Mouse (Mus musculus): ENCODE results near the gene Inpp5f. TPM values are rescaled to one million over a fixed set of nuclear protein-coding genes. Genes with fewer than 3 reads are reported as not detected.
A peak's percentile ranks its signal among the peaks of the same experiment; 100 is the strongest.
"Not testable (repeated sequence)": the region's sequence is repeated elsewhere in the genome, so short reads cannot be mapped to it uniquely, and the experiment has no call there.

Inpp5f gene
- total and polyA plus RNA-seq, 3 experiments, result 7.6 to 44.0 (median 23.8) TPM

DNA sequence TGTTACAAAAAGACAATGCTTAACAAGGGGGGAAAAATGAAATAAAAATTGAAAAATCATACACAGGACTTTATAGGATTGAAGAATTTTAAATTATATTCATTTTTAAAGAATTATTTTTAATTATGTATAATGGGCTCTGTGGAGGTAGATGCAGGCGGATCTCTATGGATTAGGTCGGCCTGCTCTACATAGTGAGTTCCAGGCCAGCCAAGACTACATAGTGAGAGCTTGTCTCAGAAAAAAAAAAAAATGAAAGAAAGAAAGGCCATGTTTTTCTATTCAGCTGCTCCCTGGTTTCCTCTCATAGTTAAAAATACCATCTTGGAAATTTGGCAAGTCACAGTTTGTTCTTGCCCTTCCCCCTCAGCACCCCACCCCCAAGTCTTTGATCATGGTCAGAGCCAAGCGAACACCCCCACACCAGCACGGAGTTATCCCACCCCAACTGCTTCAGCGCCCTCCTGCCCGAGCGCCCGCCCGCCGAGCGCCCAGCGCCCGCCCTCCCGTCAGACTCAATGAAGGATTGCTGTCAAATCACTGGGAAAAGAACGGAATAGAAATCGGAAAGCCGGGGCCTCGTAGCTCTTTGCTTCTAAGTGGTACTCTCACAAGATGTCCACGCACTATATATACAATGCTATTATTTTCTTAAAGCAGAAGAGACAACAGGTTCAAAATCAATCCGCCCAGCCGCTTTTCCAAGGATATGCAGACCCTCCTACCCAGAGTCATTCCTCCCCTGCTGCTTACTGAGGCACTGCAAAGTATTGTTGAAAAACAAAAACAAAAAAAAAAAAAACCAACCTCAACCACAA is 18.8 kb upstream of the Inpp5f start:
- H3K4me3 ChIP-seq (ENCODE audit: low read depth, low read length), result no peak overlapping the region; the same call in 1 of the 2 replicates
- peaks cover 50% of the 10 kb centered on the region for H3K4me1 ChIP-seq (ENCODE audit: insufficient read depth, low read depth, low read length)
- H3K27me3 ChIP-seq (ENCODE audit: insufficient read depth, low read length), result no peaks in the 10 kb centered on the region
- TF ChIP-seq TAL1 (conservative IDR thresholded peaks at IDR 0.05; ENCODE audit: low read depth, low read length) (no peak), GATA2 (IDR thresholded peaks at IDR 0.05; ENCODE audit: borderline replicate concordance, low read depth, low read length) (no peak)
- H3K36me3 ChIP-seq (replicated peaks), result no peaks in the 10 kb centered on the region
- peaks cover 3% of the 10 kb centered on the region; the same call in 1 of the 2 replicates for H3K9me3 ChIP-seq (replicated peaks)
- ATAC-seq (ENCODE audit: extremely low read depth, insufficient number of reproducible peaks, low FRiP score, poor library complexity, severe bottlenecking), result no peak
- DNase-seq (ENCODE audit: low spot score), result no peak

DNA sequence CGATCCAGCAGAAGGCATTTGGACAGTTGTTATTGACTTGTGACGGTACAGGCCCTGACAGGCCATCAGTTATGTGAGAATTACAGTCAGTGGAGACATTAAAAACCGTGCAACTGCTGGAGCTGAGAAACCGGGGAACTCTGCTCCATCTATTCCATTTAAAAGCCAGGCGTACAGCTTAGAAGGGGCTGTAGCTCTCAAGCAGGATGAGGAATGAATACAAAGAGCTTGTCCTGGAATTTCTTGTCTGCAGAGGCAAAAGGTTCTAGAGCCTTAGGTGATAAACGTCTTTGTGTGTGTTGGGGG is 18.2 kb upstream of the Inpp5f start:
- Histone ChIP-seq H3K4me3 (ENCODE audit: low read depth, low read length) (no peak overlapping the region), H3K27me3 (ENCODE audit: insufficient read depth, low read length) (no peaks in the 10 kb centered on the region), H3K9me3 (replicated peaks) (peaks cover 3% of the 10 kb centered on the region; the same call in 1 of the 2 replicates), H3K4me1 (ENCODE audit: insufficient read depth, low read depth, low read length) (peaks cover 44% of the 10 kb centered on the region), H3K36me3 (replicated peaks) (no peaks in the 10 kb centered on the region)
- ATAC-seq (ENCODE audit: extremely low read depth, insufficient number of reproducible peaks, low FRiP score, poor library complexity, severe bottlenecking) (no peak), DNase-seq (ENCODE audit: low spot score) (no peak)
- no peak for TF ChIP-seq GATA2 (IDR thresholded peaks at IDR 0.05; ENCODE audit: borderline replicate concordance, low read depth, low read length)

DNA sequence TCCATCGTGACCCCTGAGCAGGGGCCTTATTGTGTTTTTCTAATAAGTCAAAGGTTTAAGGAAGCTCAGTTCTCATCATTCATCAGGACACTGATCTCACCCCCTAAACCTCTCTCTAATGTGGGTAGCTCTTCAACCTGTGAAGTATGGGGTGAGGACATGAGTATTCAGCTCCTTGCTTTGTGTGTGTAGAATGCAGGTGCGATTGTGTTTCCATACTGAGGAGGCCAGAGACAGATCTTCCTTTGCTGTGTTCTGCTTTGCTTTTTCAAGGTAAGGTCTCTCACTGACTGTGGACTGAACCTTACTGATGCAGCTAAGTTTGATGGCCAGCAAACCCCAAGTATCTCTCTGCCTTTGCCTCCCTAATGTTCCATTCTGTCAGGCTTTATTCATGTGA is 14.9 kb upstream of the Inpp5f start:
- Histone ChIP-seq H3K9me3 (replicated peaks) (peaks cover 3% of the 10 kb centered on the region; the same call in 1 of the 2 replicates), H3K27me3 (ENCODE audit: insufficient read depth, low read length) (no peaks in the 10 kb centered on the region), H3K4me3 (ENCODE audit: low read depth, low read length) (no peak overlapping the region), H3K36me3 (replicated peaks) (no peaks in the 10 kb centered on the region), H3K4me1 (ENCODE audit: insufficient read depth, low read depth, low read length) (peaks cover 25% of the 10 kb centered on the region)
- no peak for DNase-seq (ENCODE audit: low spot score)
- TF ChIP-seq TAL1 (conservative IDR thresholded peaks at IDR 0.05; ENCODE audit: low read depth, low read length), result no peak
- TF ChIP-seq CTCF (IDR thresholded peaks at IDR 0.05; ENCODE audit: low read depth, low read length), result no peak
- no peak for TF ChIP-seq POLR2AphosphoS5 (IDR thresholded peaks at IDR 0.05; ENCODE audit: insufficient replicate concordance, low read depth, low read length)
- no peak for TF ChIP-seq GATA1 (IDR thresholded peaks at IDR 0.05; ENCODE audit: borderline replicate concordance, low read length)
- no peak for TF ChIP-seq GATA2 (IDR thresholded peaks at IDR 0.05; ENCODE audit: borderline replicate concordance, low read depth, low read length)
- ATAC-seq (ENCODE audit: extremely low read depth, insufficient number of reproducible peaks, low FRiP score, poor library complexity, severe bottlenecking), result no peak

DNA sequence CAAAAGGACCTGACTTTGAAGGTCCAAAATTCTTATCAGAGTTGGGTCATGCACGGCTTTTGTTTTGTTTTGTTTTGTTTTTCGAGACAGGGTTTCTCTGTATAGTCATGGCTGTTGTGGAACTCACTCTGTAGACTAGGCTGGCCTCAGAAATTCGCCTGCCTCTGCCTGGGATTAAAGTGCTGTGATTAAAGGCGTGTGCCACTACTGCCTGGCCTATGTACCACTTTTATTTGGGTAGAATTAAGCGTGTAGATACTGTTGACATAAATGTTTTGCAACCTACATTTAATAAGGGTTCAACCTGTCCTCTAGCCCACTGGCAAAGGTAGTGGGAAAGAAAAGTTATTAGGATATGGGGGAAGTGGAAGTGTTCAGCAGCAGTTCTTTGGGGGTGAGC is 12.1 kb upstream of the Inpp5f start:
- no peak for DNase-seq (ENCODE audit: low spot score)

DNA sequence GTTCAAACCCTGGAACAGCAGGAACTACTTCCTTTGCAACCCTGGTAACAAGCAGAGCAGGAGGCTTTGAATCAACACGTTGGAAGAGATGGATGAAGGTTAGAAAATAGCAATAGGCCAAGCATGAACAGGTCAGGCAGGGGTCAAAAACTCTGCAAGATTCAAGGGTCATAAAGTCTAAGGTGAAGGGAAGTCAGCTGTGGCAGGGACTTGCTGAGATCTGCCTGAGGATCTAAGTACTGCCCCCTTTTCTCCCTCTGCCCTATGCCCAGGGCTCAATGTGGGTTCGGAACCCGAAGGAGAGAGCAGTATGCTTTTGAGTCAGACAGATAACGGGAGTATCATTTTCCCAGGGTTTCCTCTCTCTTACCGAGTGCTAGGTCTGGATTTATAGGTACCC is 9.3 kb upstream of the Inpp5f start:
- no peaks in the 10 kb centered on the region for H3K27me3 ChIP-seq (ENCODE audit: insufficient read depth, low read length)
- peaks cover 9% of the 10 kb centered on the region for H3K4me1 ChIP-seq (ENCODE audit: insufficient read depth, low read depth, low read length)
- no peak for TF ChIP-seq CTCF (IDR thresholded peaks at IDR 0.05; ENCODE audit: low read depth, low read length)
- no peak for TF ChIP-seq POLR2AphosphoS5 (IDR thresholded peaks at IDR 0.05; ENCODE audit: insufficient replicate concordance, low read depth, low read length)
- TF ChIP-seq GATA2 (IDR thresholded peaks at IDR 0.05; ENCODE audit: borderline replicate concordance, low read depth, low read length), result no peak
- TF ChIP-seq TAL1 (conservative IDR thresholded peaks at IDR 0.05; ENCODE audit: low read depth, low read length), result no peak
- no peak for TF ChIP-seq GATA1 (IDR thresholded peaks at IDR 0.05; ENCODE audit: borderline replicate concordance, low read length)
- H3K36me3 ChIP-seq (replicated peaks), result no peaks in the 10 kb centered on the region
- ATAC-seq (ENCODE audit: extremely low read depth, insufficient number of reproducible peaks, low FRiP score, poor library complexity, severe bottlenecking) (no peak), DNase-seq (ENCODE audit: low spot score) (no peak)
- no peak overlapping the region for H3K4me3 ChIP-seq (ENCODE audit: low read depth, low read length)
- no peaks in the 10 kb centered on the region for H3K9me3 ChIP-seq (replicated peaks)

More for the DNA sequence above, 12.1 kb upstream of the Inpp5f start:
- no peaks in the 10 kb centered on the region for H3K36me3 ChIP-seq (replicated peaks)
- TF ChIP-seq GATA2 (IDR thresholded peaks at IDR 0.05; ENCODE audit: borderline replicate concordance, low read depth, low read length) (no peak), GATA1 (IDR thresholded peaks at IDR 0.05; ENCODE audit: borderline replicate concordance, low read length) (no peak), POLR2AphosphoS5 (IDR thresholded peaks at IDR 0.05; ENCODE audit: insufficient replicate concordance, low read depth, low read length) (no peak), CTCF (IDR thresholded peaks at IDR 0.05; ENCODE audit: low read depth, low read length) (no peak), TAL1 (conservative IDR thresholded peaks at IDR 0.05; ENCODE audit: low read depth, low read length) (no peak)
- peaks cover 9% of the 10 kb centered on the region for H3K4me1 ChIP-seq (ENCODE audit: insufficient read depth, low read depth, low read length)
- no peak for ATAC-seq (ENCODE audit: extremely low read depth, insufficient number of reproducible peaks, low FRiP score, poor library complexity, severe bottlenecking)
- no peaks in the 10 kb centered on the region for H3K9me3 ChIP-seq (replicated peaks)
- H3K27me3 ChIP-seq (ENCODE audit: insufficient read depth, low read length), result no peaks in the 10 kb centered on the region
- no peak overlapping the region for H3K4me3 ChIP-seq (ENCODE audit: low read depth, low read length)

DNA sequence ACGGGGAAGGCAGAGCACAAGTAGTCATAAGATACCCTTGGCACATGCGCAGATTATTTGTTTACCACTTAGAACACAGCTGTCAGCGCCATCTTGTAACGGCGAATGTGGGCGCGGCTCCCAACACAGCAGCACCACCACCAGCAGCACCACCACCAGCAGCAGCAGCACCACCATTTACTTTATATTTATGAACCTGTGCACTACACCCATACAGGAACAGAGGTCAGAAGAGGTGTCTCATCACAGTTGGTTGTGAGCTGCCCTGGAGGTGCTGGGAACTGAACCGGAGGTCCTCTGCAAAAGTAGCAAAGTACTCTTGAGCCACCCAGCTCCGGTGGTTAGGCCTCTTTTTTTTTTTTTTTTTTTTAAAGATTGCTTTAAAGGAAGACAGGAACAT is 1.2 kb upstream of the Inpp5f start:
- ATAC-seq (ENCODE audit: extremely low read depth, insufficient number of reproducible peaks, low FRiP score, poor library complexity, severe bottlenecking); H3K4me3 ChIP-seq (ENCODE audit: low read depth, low read length); H3K9me3 ChIP-seq (replicated peaks); H3K27me3 ChIP-seq (ENCODE audit: insufficient read depth, low read length); DNase-seq (ENCODE audit: low spot score); H3K36me3 ChIP-seq (replicated peaks): not testable (repeated sequence)
- peaks cover 34% of the 10 kb centered on the region for H3K4me1 ChIP-seq (ENCODE audit: insufficient read depth, low read depth, low read length)

DNA sequence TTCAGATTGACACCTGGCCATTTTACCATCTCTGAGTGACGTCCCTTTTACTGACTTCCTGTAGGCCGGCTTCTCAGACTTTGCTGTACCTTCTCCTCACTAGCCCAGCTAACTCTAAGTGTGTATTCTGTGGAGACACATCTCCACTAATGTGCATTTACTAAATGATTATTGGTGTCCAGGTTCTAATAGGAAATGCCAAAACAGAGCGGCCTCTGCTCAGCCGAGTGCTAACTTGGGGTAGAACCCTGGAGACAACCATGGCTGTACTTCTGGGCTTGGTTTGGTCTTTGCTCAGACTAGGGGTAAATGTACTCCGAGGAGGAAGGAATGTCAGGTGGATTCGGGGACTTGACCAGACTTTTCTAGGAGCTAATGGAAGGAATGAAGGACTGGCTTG is 638 bp upstream of the Inpp5f start:
- TF ChIP-seq GATA1 (IDR thresholded peaks at IDR 0.05; ENCODE audit: borderline replicate concordance, low read length) (no peak), CTCF (IDR thresholded peaks at IDR 0.05; ENCODE audit: low read depth, low read length) (no peak), GATA2 (IDR thresholded peaks at IDR 0.05; ENCODE audit: borderline replicate concordance, low read depth, low read length) (no peak), TAL1 (conservative IDR thresholded peaks at IDR 0.05; ENCODE audit: low read depth, low read length) (no peak), POLR2AphosphoS5 (IDR thresholded peaks at IDR 0.05; ENCODE audit: insufficient replicate concordance, low read depth, low read length) (no peak)
- no peak for DNase-seq (ENCODE audit: low spot score)
- H3K4me3 ChIP-seq (ENCODE audit: low read depth, low read length), result peak overlapping the region; percentile 85; the same call in 1 of the 2 replicates
- no peaks in the 10 kb centered on the region for H3K36me3 ChIP-seq (replicated peaks)
- no peaks in the 10 kb centered on the region for H3K27me3 ChIP-seq (ENCODE audit: insufficient read depth, low read length)
- H3K9me3 ChIP-seq (replicated peaks), result no peaks in the 10 kb centered on the region
- no peak for ATAC-seq (ENCODE audit: extremely low read depth, insufficient number of reproducible peaks, low FRiP score, poor library complexity, severe bottlenecking)
- H3K4me1 ChIP-seq (ENCODE audit: insufficient read depth, low read depth, low read length), result peaks cover 35% of the 10 kb centered on the region

Data from G1E (cell line).